Mouse (Mus musculus): ENCODE results near the gene Tcirg1. TPM values are rescaled to one million over a fixed set of nuclear protein-coding genes. Genes with fewer than 3 reads are reported as not detected.

Tcirg1 gene
- polyA plus RNA-seq, 1 experiment from 2014 or later = 8.9 TPM

- H3K9me3 ChIP-seq (ENCODE audit: control insufficient read depth, low read length) = no peaks in the 10 kb centered on the region
- DNase-seq (ENCODE audit: low spot score, missing footprints) = no peak
These were observed 39.1 kb upstream of the Tcirg1 start for GRCm38 (mm10) chr19:3945872-3946564.

GRCm38 (mm10) chr19:3942986-3943735, 36.2 kb upstream of the Tcirg1 start:
- WGBS = 23% methylated on average over 27 of the region's 27 CpGs

More at GRCm38 (mm10) chr19:3945872-3946564, 39.1 kb upstream of the Tcirg1 start:
- no peaks in the 10 kb centered on the region for H3K27me3 ChIP-seq (ENCODE audit: control insufficient read depth, insufficient read depth, low read length)
- H3K4me2 ChIP-seq = no peak overlapping the region
- 31% methylated on average over 10 of the region's 10 CpGs for WGBS
- no peaks in the 10 kb centered on the region for H3K36me3 ChIP-seq (ENCODE audit: control insufficient read depth, insufficient read depth, low read length)
- no peak overlapping the region for H3K9ac ChIP-seq (ENCODE audit: low read length)
- ATAC-seq (ENCODE audit: low FRiP score) = no peak
- H3K4me3 ChIP-seq (ENCODE audit: low read depth, low read length) = no peak overlapping the region
- 0 out of 2 replicates have a peak, but pooled peaks cover 2% of the 10 kb centered on the region for H3K4me1 ChIP-seq (ENCODE audit: control insufficient read depth, insufficient read depth, low read length)
- no peak overlapping the region for H3K27ac ChIP-seq (ENCODE audit: low read depth, low read length)

GRCm38 (mm10) chr19:3942315-3942714, 35.4 kb upstream of the Tcirg1 start:
- H3K4me2 ChIP-seq = no peak overlapping the region
- no peak for ATAC-seq (ENCODE audit: low FRiP score)

More at GRCm38 (mm10) chr19:3942986-3943735, 36.2 kb upstream of the Tcirg1 start:
- Histone ChIP-seq H3K36me3 (ENCODE audit: control insufficient read depth, insufficient read depth, low read length) (no peaks in the 10 kb centered on the region), H3K27ac (ENCODE audit: low read depth, low read length) (no peak overlapping the region), H3K4me3 (ENCODE audit: low read depth, low read length) (no peak overlapping the region), H3K9ac (ENCODE audit: low read length) (no peak overlapping the region), H3K4me1 (ENCODE audit: control insufficient read depth, insufficient read depth, low read length) (0 out of 2 replicates have a peak, but pooled peaks cover 2% of the 10 kb centered on the region), H3K27me3 (ENCODE audit: control insufficient read depth, insufficient read depth, low read length) (no peaks in the 10 kb centered on the region), H3K9me3 (ENCODE audit: control insufficient read depth, low read length) (no peaks in the 10 kb centered on the region), H3K4me2 (no peak overlapping the region)
- no peak for DNase-seq (ENCODE audit: low spot score, missing footprints)
- no peak for ATAC-seq (ENCODE audit: low FRiP score)

GRCm38 (mm10) chr19:3935896-3936850, 29.2 kb upstream of the Tcirg1 start:
- Histone ChIP-seq H3K4me2 (peak overlapping the region; percentile 67), H3K4me3 (ENCODE audit: low read depth, low read length) (peak overlapping the region; percentile 35), H3K4me1 (ENCODE audit: control insufficient read depth, insufficient read depth, low read length) (peaks cover 8% of the 10 kb centered on the region), H3K27ac (ENCODE audit: low read depth, low read length) (no peak overlapping the region), H3K27me3 (ENCODE audit: control insufficient read depth, insufficient read depth, low read length) (no peaks in the 10 kb centered on the region; the same call in 1 of the 2 replicates), H3K36me3 (ENCODE audit: control insufficient read depth, insufficient read depth, low read length) (no peaks in the 10 kb centered on the region), H3K9ac (ENCODE audit: low read length) (peak overlapping the region; percentile 48), H3K9me3 (ENCODE audit: control insufficient read depth, low read length) (no peaks in the 10 kb centered on the region)
- ATAC-seq (ENCODE audit: low FRiP score) = 0 out of 2 replicates have a peak, but pooled peaks have one; percentile 27
- 10% methylated on average over 22 of the region's 22 CpGs for WGBS
- peak; percentile 95 for DNase-seq (ENCODE audit: low spot score, missing footprints)

More at GRCm38 (mm10) chr19:3942315-3942714, 35.4 kb upstream of the Tcirg1 start:
- no peak for DNase-seq (ENCODE audit: low spot score, missing footprints)
- Histone ChIP-seq H3K27ac (ENCODE audit: low read depth, low read length) (no peak overlapping the region), H3K27me3 (ENCODE audit: control insufficient read depth, insufficient read depth, low read length) (no peaks in the 10 kb centered on the region), H3K4me1 (ENCODE audit: control insufficient read depth, insufficient read depth, low read length) (0 out of 2 replicates have a peak, but pooled peaks cover 2% of the 10 kb centered on the region), H3K4me3 (ENCODE audit: low read depth, low read length) (no peak overlapping the region), H3K9ac (ENCODE audit: low read length) (no peak overlapping the region), H3K9me3 (ENCODE audit: control insufficient read depth, low read length) (no peaks in the 10 kb centered on the region), H3K36me3 (ENCODE audit: control insufficient read depth, insufficient read depth, low read length) (no peaks in the 10 kb centered on the region)
- 82% methylated on average over 7 of the region's 7 CpGs for WGBS

GRCm38 (mm10) chr19:3935032-3935895, 28.3 kb upstream of the Tcirg1 start, which contains the start of gene Unc93b1:
TSS of gene Unc93b1 (plus strand) at chr19:3935186.
- ATAC-seq (ENCODE audit: low FRiP score) = peak; percentile 81
- peak within 1 kb of the TSS; percentile 67 for H3K4me2 ChIP-seq
- peaks cover 8% of the 10 kb centered on the region for H3K4me1 ChIP-seq (ENCODE audit: control insufficient read depth, insufficient read depth, low read length)
- peak within 1 kb of the TSS; percentile 48 for H3K9ac ChIP-seq (ENCODE audit: low read length)
- no peaks in the 10 kb centered on the region; the same call in 1 of the 2 replicates for H3K27me3 ChIP-seq (ENCODE audit: control insufficient read depth, insufficient read depth, low read length)
- H3K9me3 ChIP-seq (ENCODE audit: control insufficient read depth, low read length) = no peaks in the 10 kb centered on the region
- H3K27ac ChIP-seq (ENCODE audit: low read depth, low read length) = no peak within 1 kb of the TSS
- WGBS = 6% methylated on average over 42 of the region's 42 CpGs
- no peaks in the 10 kb centered on the region for H3K36me3 ChIP-seq (ENCODE audit: control insufficient read depth, insufficient read depth, low read length)
- peak; percentile 88 for DNase-seq (ENCODE audit: low spot score, missing footprints)
- peak within 1 kb of the TSS; percentile 35 for H3K4me3 ChIP-seq (ENCODE audit: low read depth, low read length)

GRCm38 (mm10) chr19:3931716-3932115, 24.8 kb upstream of the Tcirg1 start:
- Histone ChIP-seq H3K4me3 (ENCODE audit: low read depth, low read length) (no peak overlapping the region), H3K27ac (ENCODE audit: low read depth, low read length) (no peak overlapping the region), H3K27me3 (ENCODE audit: control insufficient read depth, insufficient read depth, low read length) (no peaks in the 10 kb centered on the region; the same call in 1 of the 2 replicates), H3K9ac (ENCODE audit: low read length) (no peak overlapping the region), H3K4me1 (ENCODE audit: control insufficient read depth, insufficient read depth, low read length) (peaks cover 8% of the 10 kb centered on the region), H3K9me3 (ENCODE audit: control insufficient read depth, low read length) (no peaks in the 10 kb centered on the region), H3K4me2 (no peak overlapping the region), H3K36me3 (ENCODE audit: control insufficient read depth, insufficient read depth, low read length) (no peaks in the 10 kb centered on the region)
- DNase-seq (ENCODE audit: low spot score, missing footprints) = peak; percentile 45
- ATAC-seq (ENCODE audit: low FRiP score) = no peak
- 91% methylated on average over 9 of the region's 9 CpGs for WGBS

- no peak overlapping the region for H3K9ac ChIP-seq (ENCODE audit: low read length)
- no peak overlapping the region for H3K4me3 ChIP-seq (ENCODE audit: low read depth, low read length)
- no peak for ATAC-seq (ENCODE audit: low FRiP score)
- H3K27ac ChIP-seq (ENCODE audit: low read depth, low read length) = no peak overlapping the region
- peak; percentile 23 for DNase-seq (ENCODE audit: low spot score, missing footprints)
- H3K4me1 ChIP-seq (ENCODE audit: control insufficient read depth, insufficient read depth, low read length) = peaks cover 2% of the 10 kb centered on the region; the same call in 1 of the 2 replicates
- no peaks in the 10 kb centered on the region for H3K27me3 ChIP-seq (ENCODE audit: control insufficient read depth, insufficient read depth, low read length)
- H3K4me2 ChIP-seq = no peak overlapping the region
- H3K9me3 ChIP-seq (ENCODE audit: control insufficient read depth, low read length) = no peaks in the 10 kb centered on the region
- 78% methylated on average over 21 of the region's 21 CpGs for WGBS
- H3K36me3 ChIP-seq (ENCODE audit: control insufficient read depth, insufficient read depth, low read length) = no peaks in the 10 kb centered on the region
These were observed 23.5 kb upstream of the Tcirg1 start for GRCm38 (mm10) chr19:3930262-3931057.
